Mouse (Mus musculus) forebrain, embryonic 13.5 days (tissue): Measurements from ENCODE around the gene Fam90a1b. TPM values are rescaled to one million over a fixed set of nuclear protein-coding genes. Genes with fewer than 3 reads are reported as not detected.
A peak's percentile ranks its signal among the peaks of the same experiment; 100 is the strongest.
"Not testable (repeated sequence)": the region's sequence is repeated elsewhere in the genome, so short reads cannot be mapped to it uniquely, and the experiment has no call there.

ENCODE experiments used
- ATAC-seq: fragments of 200-750 bp; cut with Nextera tagmentation; 2 replicates; pipeline ENCODE4 v1.8.0; 2017
- H3K27ac ChIP-seq: fragments of 300-500 bp; sonication (generic); 2 replicates; pipeline ENCODE4 v1.5.1; 2015; ENCODE audit warnings: inconsistent platforms, mild to moderate bottlenecking, moderate library complexity
- H3K27me3 ChIP-seq: fragments of 300-500 bp; sonication (generic); 2 replicates; pipeline ENCODE4 v1.6.1; 2015; ENCODE audit warnings: mild to moderate bottlenecking, inconsistent platforms
- H3K36me3 ChIP-seq: fragments of 300-500 bp; sonication (generic); 2 replicates; pipeline ENCODE4 v1.6.1; 2015; ENCODE audit warnings: mild to moderate bottlenecking, inconsistent platforms; ENCODE audit not compliant: poor library complexity, severe bottlenecking
- H3K4me1 ChIP-seq: fragments of 300-500 bp; sonication (generic); 2 replicates; pipeline ENCODE4 v1.6.1; 2015; ENCODE audit warnings: inconsistent platforms
- H3K4me2 ChIP-seq: fragments of 300-500 bp; sonication (generic); 2 replicates; pipeline ENCODE4 v1.6.1; 2015; ENCODE audit warnings: inconsistent platforms, mild to moderate bottlenecking, moderate library complexity
- H3K4me3 ChIP-seq: fragments of 300-500 bp; sonication (generic); 2 replicates; pipeline ENCODE4 v1.5.1; 2015; ENCODE audit warnings: mild to moderate bottlenecking, inconsistent platforms
- H3K9ac ChIP-seq: fragments of 300-500 bp; sonication (generic); 2 replicates; pipeline ENCODE4 v1.6.1; 2015; ENCODE audit warnings: mild to moderate bottlenecking, inconsistent platforms
- H3K9me3 ChIP-seq: fragments of 300-500 bp; sonication (generic); replicated peaks from 2 replicates; pipeline ENCODE4 v1.6.1; 2016; ENCODE audit warnings: inconsistent platforms
- WGBS: fragments of 180-500 bp; shearing (Covaris S2); methylation state at CpG from one replicate; pipeline ENCODE4 v1.1.7; 2015; 5-methylcytosine and 5-hydroxymethylcytosine counted together
- microRNA-seq: library from miRNA; unstranded; fragments of <30 nt; microRNA quantifications from one replicate; pipeline ENCODE4, GENCODE M21; 2016
- polyA plus RNA-seq: library from polyadenylated mRNA; unstranded; fragments of >200 nt; fragmentation: Nextera tagmentation; extraction: Ambion mirVana; gene quantifications from 2 replicates; pipeline ENCODE4 v1.2.1, GENCODE M21; 2015

The Fam90a1b gene
- polyA plus RNA-seq, result 0.09 and 0.12 TPM in 2 replicates

DNA sequence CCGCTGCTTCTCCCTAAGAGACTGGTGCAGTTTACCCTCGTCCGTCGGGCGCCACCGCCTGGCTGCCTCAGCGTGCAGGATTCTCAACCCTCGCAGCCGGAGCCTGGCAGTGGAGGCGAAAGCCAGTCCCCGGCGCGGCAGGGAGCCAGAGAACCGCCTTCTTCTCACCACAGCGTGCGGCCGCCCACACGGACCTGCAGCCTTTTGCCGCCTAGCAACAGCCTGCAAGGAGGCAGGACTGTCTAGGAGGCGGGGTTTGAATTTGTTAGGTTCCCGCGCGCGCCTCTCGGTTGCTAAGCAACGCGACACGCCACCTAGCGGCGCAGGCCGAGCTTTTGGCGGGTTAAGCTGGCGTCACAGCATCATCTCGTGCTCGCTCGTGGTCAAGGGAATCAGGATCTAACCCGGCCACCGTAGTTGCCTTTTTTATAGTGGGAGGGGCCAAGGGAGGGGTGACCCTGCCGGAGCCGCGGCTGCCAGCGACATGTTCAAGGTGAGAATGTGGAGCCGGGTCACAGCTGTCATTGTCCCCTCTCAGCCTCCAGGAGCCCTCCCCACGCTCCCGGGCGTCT, at the start of gene Fam90a1b, which contains the start of gene Apoo:
TSS of gene Fam90a1b (minus strand) at position 108 of the 572 bp plus-strand sequence.
TSS of gene Apoo (plus strand) at position 448 of the 572 bp plus-strand sequence.
- Histone ChIP-seq H3K9ac (peak within 1 kb of the TSS; percentile 66), H3K4me1 (peaks cover 9% of the 10 kb centered on the region; the same call in 1 of the 2 replicates), H3K27ac (no peak within 1 kb of the TSS; the same call in 1 of the 2 replicates), H3K36me3 (no peaks in the 10 kb centered on the region), H3K4me3 (peak within 1 kb of the TSS; percentile 54), H3K9me3 (no peaks in the 10 kb centered on the region), H3K4me2 (peak within 1 kb of the TSS; percentile 52), H3K27me3 (peaks cover 56% of the 10 kb centered on the region)
- peak; percentile 99 for ATAC-seq
- 13% methylated on average over 45 of the region's 46 CpGs for WGBS

DNA sequence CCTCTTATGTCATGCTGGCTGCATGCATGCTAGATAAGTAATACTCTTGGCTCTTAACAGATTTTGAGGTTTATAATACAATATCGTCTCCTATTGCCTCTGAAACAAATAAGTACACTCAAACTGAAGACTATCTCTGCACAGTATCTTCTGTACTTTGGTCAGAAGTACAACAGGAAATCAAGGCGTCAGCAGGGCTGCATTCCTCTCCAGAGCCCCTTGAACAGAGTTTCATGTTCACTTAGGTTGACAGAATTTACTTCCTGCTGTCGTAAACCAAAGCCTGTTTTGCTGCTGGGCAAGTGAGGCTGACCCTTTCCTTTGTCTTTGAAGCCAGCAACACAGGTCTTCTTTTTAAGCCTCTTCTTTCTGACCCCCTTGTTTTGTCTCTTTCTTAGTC, 42.4 kb upstream of the Fam90a1b start:
- no peak overlapping the region for H3K4me3 ChIP-seq
- no peak overlapping the region for H3K27ac ChIP-seq
- no peaks in the 10 kb centered on the region for H3K9me3 ChIP-seq
- no peak overlapping the region for H3K4me2 ChIP-seq
- no peaks in the 10 kb centered on the region for H3K36me3 ChIP-seq
- ATAC-seq, result no peak
- WGBS, result 53% methylated on average over 3 of the region's 3 CpGs
- H3K27me3 ChIP-seq, result peaks cover 14% of the 10 kb centered on the region; the same call in 1 of the 2 replicates
- H3K9ac ChIP-seq, result no peak overlapping the region
- H3K4me1 ChIP-seq, result no peaks in the 10 kb centered on the region

DNA sequence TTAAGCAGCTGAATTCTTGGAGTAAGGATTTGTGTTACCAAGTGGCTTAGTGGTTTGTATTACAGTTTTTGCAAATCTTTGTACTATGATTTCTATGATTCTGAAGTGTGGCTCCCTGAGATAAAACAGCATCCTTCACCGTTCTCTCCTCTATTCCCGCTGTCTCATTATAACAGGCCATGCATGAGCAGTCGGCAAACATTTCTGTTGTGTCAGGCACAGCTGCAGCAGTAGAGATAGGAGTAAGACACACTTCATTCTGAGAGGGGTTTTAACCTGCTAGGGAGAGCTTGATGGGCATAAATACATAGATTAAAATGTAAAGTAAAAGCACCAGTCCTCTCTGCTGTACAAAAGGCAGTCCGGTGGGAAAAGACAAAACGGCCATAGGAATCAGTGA, 12.2 kb upstream of the Fam90a1b start:
- H3K9me3 ChIP-seq, result no peaks in the 10 kb centered on the region
- H3K27ac ChIP-seq, result no peak overlapping the region
- H3K9ac ChIP-seq, result no peak overlapping the region
- H3K36me3 ChIP-seq, result peaks cover 7% of the 10 kb centered on the region; the same call in 1 of the 2 replicates
- WGBS, result 65% methylated on average over 5 of the region's 5 CpGs
- H3K4me1 ChIP-seq, result no peaks in the 10 kb centered on the region
- peaks cover 29% of the 10 kb centered on the region; the same call in 1 of the 2 replicates for H3K27me3 ChIP-seq
- no peak overlapping the region for H3K4me2 ChIP-seq
- ATAC-seq, result no peak
- H3K4me3 ChIP-seq, result no peak overlapping the region

DNA sequence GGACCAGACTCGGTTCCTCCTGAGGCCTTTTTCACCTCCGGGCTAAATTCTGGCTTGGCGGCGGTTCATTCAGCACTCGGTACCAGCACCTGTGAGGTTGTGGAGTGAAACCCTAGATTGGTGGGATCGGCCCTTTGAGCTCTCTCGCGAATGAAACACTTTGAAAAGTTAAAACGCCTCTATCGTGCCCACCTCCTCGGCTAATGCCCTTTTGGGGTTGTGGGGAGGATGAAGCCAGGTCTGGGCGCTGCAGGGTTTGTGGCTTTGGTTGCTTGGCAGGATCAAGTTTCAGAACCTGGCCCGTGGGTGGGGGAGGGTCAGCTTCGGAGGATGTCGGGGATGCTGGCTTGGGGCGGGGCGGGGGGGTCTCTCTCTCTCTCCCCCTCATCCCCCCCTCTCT, 671 bp upstream of the Fam90a1b start:
- Histone ChIP-seq H3K27me3 (peaks cover 51% of the 10 kb centered on the region), H3K9me3 (no peaks in the 10 kb centered on the region), H3K36me3 (no peaks in the 10 kb centered on the region), H3K4me3 (peak overlapping the region; percentile 54), H3K9ac (peak overlapping the region; percentile 66), H3K4me2 (peak overlapping the region; percentile 49), H3K4me1 (peaks cover 9% of the 10 kb centered on the region; the same call in 1 of the 2 replicates), H3K27ac (no peak overlapping the region; the same call in 1 of the 2 replicates)
- 17% methylated on average over 14 of the region's 17 CpGs for WGBS
- no peak for ATAC-seq

DNA sequence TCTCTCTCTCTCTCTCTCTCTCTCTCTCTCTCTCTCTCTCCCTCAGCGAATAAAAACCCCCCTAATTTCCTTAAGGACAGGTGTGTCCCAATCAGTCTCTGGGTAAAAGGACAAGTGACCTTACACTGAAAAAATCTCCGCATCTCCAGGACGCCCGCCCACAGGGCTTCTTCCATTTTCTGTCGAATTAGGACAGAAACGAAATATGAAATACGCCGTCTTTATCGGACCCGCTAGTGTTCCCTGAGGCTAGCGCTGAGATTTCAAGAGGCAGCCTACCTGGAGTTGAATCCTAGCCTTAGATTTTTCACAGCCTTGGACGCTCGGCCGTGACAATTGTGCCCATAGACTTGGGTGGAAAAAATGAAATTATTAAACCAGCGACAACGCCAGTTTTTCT, 548 bp downstream of the Fam90a1b start:
- Histone ChIP-seq H3K4me3 (peak overlapping the region; percentile 54), H3K27ac (no peak overlapping the region), H3K27me3 (peaks cover 52% of the 10 kb centered on the region), H3K4me1 (peaks cover 9% of the 10 kb centered on the region; the same call in 1 of the 2 replicates), H3K9ac (no peak overlapping the region), H3K9me3 (no peaks in the 10 kb centered on the region), H3K36me3 (no peaks in the 10 kb centered on the region), H3K4me2 (peak overlapping the region; percentile 52)
- 19% methylated on average over 16 of the region's 16 CpGs for WGBS
- ATAC-seq, result no peak

DNA sequence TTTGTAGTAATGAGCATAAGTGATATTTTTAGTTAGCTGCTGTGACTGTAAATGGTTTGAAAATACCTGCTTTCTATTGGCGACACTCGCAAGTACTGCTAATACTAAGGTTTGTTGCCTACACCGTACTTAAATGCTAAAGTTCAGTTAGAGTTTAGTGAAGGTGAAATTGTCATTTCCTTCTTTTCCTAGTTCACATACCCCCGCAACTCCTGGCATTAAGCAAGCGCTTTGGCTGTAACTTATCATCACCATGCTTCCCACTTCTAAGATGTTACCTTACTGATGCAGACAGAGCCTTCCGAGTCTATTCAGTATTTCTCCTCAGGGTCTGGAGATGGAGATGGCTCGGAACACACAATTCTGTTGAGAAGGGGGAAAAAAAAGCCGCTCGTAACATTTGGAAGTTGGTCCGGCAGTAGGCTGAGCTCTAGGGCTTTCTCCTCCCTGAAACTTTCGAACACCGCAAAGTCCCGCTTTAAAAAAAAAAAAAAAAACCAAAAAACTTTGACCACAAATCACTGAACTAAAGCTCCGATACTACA, 1.1 kb downstream of the Fam90a1b start:
- peaks cover 49% of the 10 kb centered on the region for H3K27me3 ChIP-seq
- no peaks in the 10 kb centered on the region for H3K9me3 ChIP-seq
- H3K27ac ChIP-seq, result no peak overlapping the region
- H3K9ac ChIP-seq, result no peak overlapping the region
- ATAC-seq, result no peak
- H3K4me2 ChIP-seq, result peak overlapping the region; percentile 52
- 23% methylated on average over 14 of the region's 14 CpGs for WGBS
- H3K4me3 ChIP-seq, result peak overlapping the region; percentile 54; the same call in 1 of the 2 replicates
- no peaks in the 10 kb centered on the region for H3K36me3 ChIP-seq
- H3K4me1 ChIP-seq, result peaks cover 9% of the 10 kb centered on the region; the same call in 1 of the 2 replicates

DNA sequence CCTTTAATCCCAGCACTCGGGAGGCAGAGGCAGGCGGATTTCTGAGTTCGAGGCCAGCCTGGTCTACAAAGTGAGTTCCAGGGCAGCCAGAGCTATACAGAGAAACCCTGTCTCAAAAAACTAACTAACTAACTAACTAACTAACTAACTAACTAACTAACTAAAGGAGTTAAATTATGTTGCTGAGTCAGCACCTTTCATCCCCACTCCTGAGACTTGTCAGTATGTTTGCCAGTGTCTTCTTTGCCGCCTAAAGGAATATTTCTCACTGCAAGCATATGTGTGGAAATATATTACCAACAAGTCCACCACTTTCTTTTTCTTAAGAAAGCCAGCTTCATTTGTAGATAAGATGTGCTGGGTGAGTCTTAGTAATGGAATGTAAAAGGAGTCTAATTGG, 22.9 kb downstream of the Fam90a1b start:
- not testable (repeated sequence) for H3K36me3 ChIP-seq, H3K9ac ChIP-seq, H3K4me2 ChIP-seq, H3K4me3 ChIP-seq, H3K9me3 ChIP-seq, H3K27ac ChIP-seq, H3K4me1 ChIP-seq, ATAC-seq
- H3K27me3 ChIP-seq, result peaks cover 31% of the 10 kb centered on the region
- WGBS, result 80% methylated on average over 4 of the region's 4 CpGs

DNA sequence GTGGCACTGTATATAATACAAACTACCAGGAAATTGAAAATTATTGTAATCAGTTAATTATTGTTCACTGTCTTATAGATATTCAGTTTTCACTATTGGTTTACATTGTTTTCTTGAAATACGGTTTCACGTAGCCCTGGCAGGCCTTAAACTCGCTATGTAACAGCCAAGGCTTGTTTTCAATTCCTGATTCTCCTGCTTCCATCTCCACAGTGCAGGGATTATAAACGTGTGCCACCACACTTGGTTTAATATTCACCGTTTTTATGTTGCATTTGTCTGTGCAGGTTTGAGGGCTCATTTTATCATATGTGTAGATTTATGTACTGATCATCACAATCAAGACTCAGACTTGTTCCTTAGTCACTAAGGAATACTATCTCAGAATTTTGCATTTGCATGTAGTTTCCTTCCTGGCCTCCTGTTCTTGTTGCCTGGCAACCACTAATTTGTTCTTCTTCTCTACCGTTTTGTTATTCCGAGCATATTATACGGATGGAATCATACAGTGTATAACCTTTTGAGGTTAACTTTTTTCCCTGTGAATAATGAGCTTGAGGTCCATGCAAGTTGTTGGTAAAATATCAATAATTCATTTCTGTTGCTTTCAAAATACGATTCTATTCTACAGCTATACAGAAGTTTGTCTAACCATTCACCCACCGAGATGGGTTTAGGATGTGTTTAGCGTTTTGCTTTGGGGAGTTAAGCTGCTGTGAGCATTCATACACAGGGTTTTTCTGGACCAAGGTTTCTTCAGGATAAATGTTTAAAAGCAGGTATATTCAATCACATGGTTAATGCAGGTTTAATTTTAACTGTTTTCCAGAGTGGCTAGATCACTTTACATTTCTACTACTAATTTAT, 45.3 kb downstream of the Fam90a1b start:
- H3K27ac ChIP-seq, result no peak overlapping the region
- 61% methylated on average over 11 of the region's 11 CpGs for WGBS
- H3K9ac ChIP-seq, result no peak overlapping the region
- no peak overlapping the region for H3K4me2 ChIP-seq
- peak; percentile 53; the same call in 1 of the 2 replicates for ATAC-seq
- H3K36me3 ChIP-seq, result no peaks in the 10 kb centered on the region
- no peaks in the 10 kb centered on the region for H3K4me1 ChIP-seq
- H3K4me3 ChIP-seq, result no peak overlapping the region
- peaks cover 31% of the 10 kb centered on the region for H3K27me3 ChIP-seq
- H3K9me3 ChIP-seq, result no peaks in the 10 kb centered on the region

Small RNA genes within 50 kb of the gene (microRNA-seq; reads per million reads assigned to microRNA genes)
- gene Gm44477, result not detected

Other genes starting within 250 kb of the Fam90a1b start
- 30.1 and 32.4 TPM in 2 replicates for gene Zfx, start 243.1 kb downstream of the Fam90a1b start, polyA plus RNA-seq
- 90.6 and 97.2 TPM in 2 replicates for gene Eif2s3x, start 153.9 kb downstream of the Fam90a1b start, polyA plus RNA-seq
- 8.9 and 9.3 TPM in 2 replicates for gene Klhl15, start 132.2 kb downstream of the Fam90a1b start, polyA plus RNA-seq
- gene Apoo, start 340 bp upstream of the Fam90a1b start, polyA plus RNA-seq, result 133 and 135 TPM in 2 replicates
- gene Maged1, start 175.4 kb upstream of the Fam90a1b start, polyA plus RNA-seq, result 844 and 938 TPM in 2 replicates